Comparison of ENCODE assay signal across 14 mouse cellular contexts in the genomic region with DNA sequence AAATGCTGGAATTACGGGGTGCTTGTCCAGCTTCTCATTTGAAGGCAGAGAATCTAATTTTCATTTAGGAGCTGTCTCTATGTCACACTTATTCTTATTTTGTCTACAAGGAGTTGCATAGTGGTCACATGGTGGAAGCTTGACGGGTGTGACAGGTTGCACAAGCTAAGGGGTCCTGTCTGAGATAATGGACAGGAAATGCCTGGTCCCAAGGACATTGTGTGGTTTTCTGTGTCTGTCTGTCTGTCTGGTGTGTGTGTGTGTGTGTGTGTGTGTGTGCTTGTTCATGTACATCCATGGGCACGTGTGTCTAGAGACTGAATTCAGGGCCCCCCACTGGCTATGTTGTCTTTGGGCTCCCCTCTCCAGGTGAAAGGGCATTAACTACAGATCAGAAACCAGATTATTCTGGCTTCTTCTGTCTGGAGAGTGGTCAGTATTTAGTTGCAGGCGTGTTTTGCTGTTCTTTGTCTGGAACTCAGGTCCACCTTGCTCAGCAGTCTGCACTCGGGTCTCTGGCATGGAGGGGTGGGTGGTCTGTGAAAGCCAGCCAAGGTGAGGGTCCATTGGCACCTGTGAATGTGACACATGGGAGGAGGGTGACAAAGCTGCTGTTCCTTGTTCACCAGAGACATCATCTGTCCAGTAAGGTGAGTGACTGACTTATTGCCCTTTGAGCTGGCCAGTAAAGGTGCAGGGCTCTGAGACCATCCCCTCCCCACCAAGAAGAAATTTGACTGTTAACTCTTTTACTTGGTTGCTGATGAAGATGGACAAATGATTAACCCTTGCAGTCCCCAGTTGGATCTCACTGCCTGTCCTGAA. TPM values are rescaled to one million over a fixed set of nuclear protein-coding genes. Genes with fewer than 3 reads are reported as not detected.
DNase-seq lines count a peak whose midpoint lies in the region; ATAC-seq and TF ChIP-seq lines count a peak whose summit lies in the region.
"Had no signal": no experiment of that assay in that cellular context is flagged by ENCODE, and none has a peak within 500 bp of the region (broad histone marks: within the 10 kb centered on the region; RNA-seq: fewer than 3 reads in every experiment).

No protein-coding gene starts in this region.

- H3K27me3 ChIP-seq in kidney, embryonic 16.5 days (ENCODE audit: insufficient read depth, low read length): no peaks in the 10 kb centered on the region
- no peaks in the 10 kb centered on the region for H3K27me3 ChIP-seq in embryonic facial prominence, embryonic 10.5 days (replicated peaks; ENCODE audit: low read depth, poor library complexity, severe bottlenecking)

- 70% methylated on average over 5 of the region's 5 CpGs for WGBS in kidney, embryonic 16.5 days
- 82% methylated on average over 5 of the region's 5 CpGs for WGBS in embryonic facial prominence, embryonic 10.5 days

- no peak for TF ChIP-seq CTCF in left cerebral cortex, adult 2 months (IDR thresholded peaks at IDR 0.05)

- H3K4me3 ChIP-seq in left cerebral cortex, adult 2 months: no peak overlapping the region
- no peak overlapping the region for H3K4me3 ChIP-seq in kidney, embryonic 16.5 days (ENCODE audit: low read length)
- H3K4me3 ChIP-seq in embryonic facial prominence, embryonic 10.5 days: no peak overlapping the region

- peak; percentile 88 for DNase-seq in heart, adult 11 months
- no peak for DNase-seq in heart, adult 8-10 months (ENCODE audit: low spot score)
- no peak for DNase-seq in left cerebral cortex, adult 2 months (ENCODE audit: extremely low spot score in 1 of 2, low spot score in 2 of 2)
- no peak for DNase-seq in left cerebral cortex, adult 11 months (ENCODE audit: low spot score)
- peak; percentile 1 for DNase-seq in ES-CJ7 (ENCODE audit: low read depth, low spot score)
- DNase-seq in urinary bladder, postnatal 14 days (ENCODE audit: low spot score): no peak
- DNase-seq in embryonic facial prominence, embryonic 10.5 days (ENCODE audit: low spot score): no peak
- DNase-seq: thymus, adult 2 months had no signal

- H3K9ac ChIP-seq in kidney, embryonic 16.5 days (replicated peaks; ENCODE audit: low read length): no peak overlapping the region

- intact Hi-C loops in left cerebral cortex, adult 2 months (cut with DNase I): no loop called here

- H3K4me2 ChIP-seq in kidney, embryonic 16.5 days (replicated peaks; ENCODE audit: low read depth, low read length): peak overlapping the region; percentile 16; the same call in 1 of the 2 replicates

- no peak for ATAC-seq in kidney, embryonic 16.5 days (ENCODE audit: low FRiP score, low TSS enrichment)

- peaks cover 61% of the 10 kb centered on the region for H3K4me1 ChIP-seq in kidney, embryonic 16.5 days (ENCODE audit: insufficient read depth, low read length)
- H3K4me1 ChIP-seq in embryonic facial prominence, embryonic 10.5 days: no peaks in the 10 kb centered on the region; the same call in 1 of the 2 replicates

- H3K27ac ChIP-seq in left cerebral cortex, adult 2 months: peak overlapping the region; percentile 78
- peak overlapping the region; percentile 67 for H3K27ac ChIP-seq in kidney, embryonic 16.5 days (ENCODE audit: low read length)
- H3K27ac ChIP-seq in embryonic facial prominence, embryonic 10.5 days (replicated peaks): no peak overlapping the region

- no peaks in the 10 kb centered on the region for H3K36me3 ChIP-seq in kidney, embryonic 16.5 days (ENCODE audit: insufficient read depth, low read length)
- 0 out of 2 replicates have a peak, but pooled peaks cover 2% of the 10 kb centered on the region for H3K36me3 ChIP-seq in embryonic facial prominence, embryonic 10.5 days (replicated peaks)

- H3K9me3 ChIP-seq in kidney, embryonic 16.5 days (ENCODE audit: low read length): no peaks in the 10 kb centered on the region
- H3K9me3 ChIP-seq in embryonic facial prominence, embryonic 10.5 days: no peaks in the 10 kb centered on the region

RNA-seq across cellular contexts. Expression of a gene that starts 34.4 kb away (rescaled TPM):
- total RNA-seq in heart, adult 8-10 months (2022): 1 to 10 TPM; 6.9 to 8.7 (median 7.4) TPM
- total RNA-seq in left cerebral cortex, adult 2 months (2021): 10 to 100 TPM; 33.2 to 35.0 TPM
- 16.4 and 17.1 TPM in 2 replicates for polyA plus RNA-seq in kidney, embryonic 16.5 days (2015; fragmentation: Nextera tagmentation; extraction: Ambion mirVana)
- polyA plus RNA-seq in embryonic facial prominence, embryonic 10.5 days (2016; fragmentation: Nextera tagmentation; extraction: Ambion mirVana): 8.2 and 8.8 TPM in 2 replicates

RNA-seq across cellular contexts. Expression of a gene that starts 40.3 kb away (rescaled TPM):
- not detected for total RNA-seq in heart, adult 8-10 months (2022)
- total RNA-seq in left cerebral cortex, adult 2 months (2021): not detected
- polyA plus RNA-seq in kidney, embryonic 16.5 days (2015; fragmentation: Nextera tagmentation; extraction: Ambion mirVana): 44.6 and 55.8 TPM in 2 replicates
- polyA plus RNA-seq in embryonic facial prominence, embryonic 10.5 days (2016; fragmentation: Nextera tagmentation; extraction: Ambion mirVana): not detected in 2 replicates
- total RNA-seq: adrenal gland, adult 8-10 months; hematopoietic stem cell, adult 5-6 weeks; layer of hippocampus, postnatal 10 days had no signal
- polyA plus RNA-seq: embryonic facial prominence, embryonic 14.5 days; limb, embryonic 14.5 days; thymus, adult 2 months had no signal

Comparison
In these comparisons a context has a peak if more than half of its experiments do, and no peak if none do; other contexts are left out.
1. DNase-seq: peak in heart, adult 11 months (single experiment) and ES-CJ7 (single experiment); none in heart, adult 8-10 months (single experiment), left cerebral cortex, adult 2 months (0 of 2), left cerebral cortex, adult 11 months (single experiment), urinary bladder, postnatal 14 days (single experiment) and embryonic facial prominence, embryonic 10.5 days (single experiment).